Comparison of ENCODE assay signal across 8 mouse cellular contexts in genomic region chr6:29767813-29768660, GRCm38 (mm10). TPM values are rescaled to one million over a fixed set of nuclear protein-coding genes. Genes with fewer than 3 reads are reported as not detected.
DNase-seq lines count a peak whose midpoint lies in the region; ATAC-seq and TF ChIP-seq lines count a peak whose summit lies in the region.

TSS of gene Ahcyl2 (plus strand) at chr6:29768011.

- peak within 1 kb of the TSS; percentile 81 to 94 (median 94) for H3K4me3 ChIP-seq in CH12.LX (replicated peaks in 1 of 3; ENCODE audit: low read depth in 2 of 3, low read length in 2 of 3, poor library complexity in 1 of 3)
- H3K4me3 ChIP-seq in forebrain, embryonic 12.5 days (replicated peaks) = peak within 1 kb of the TSS; percentile 82
- peak within 1 kb of the TSS; percentile 82 for H3K4me3 ChIP-seq in heart, postnatal 0 days (ENCODE audit: low read depth, low read length)
- peak within 1 kb of the TSS; percentile 95 for H3K4me3 ChIP-seq in liver, embryonic 16.5 days (ENCODE audit: low read depth, low read length)
- peak within 1 kb of the TSS; percentile 86 for H3K4me3 ChIP-seq in neural tube, embryonic 13.5 days
- H3K4me3 ChIP-seq in testis, adult 2 months (ENCODE audit: control insufficient read depth, low read depth, low read length) = peak within 1 kb of the TSS; percentile 99

- H3K4me1 ChIP-seq in CH12.LX (ENCODE audit: control insufficient read depth in 1 of 2, insufficient read depth in 2 of 2) = peaks cover 0 to 23% of the 10 kb centered on the region in 2 experiments; a peak in 3 of 4 replicates
- H3K4me1 ChIP-seq in forebrain, embryonic 12.5 days = peaks cover 9% of the 10 kb centered on the region; the same call in 1 of the 2 replicates
- H3K4me1 ChIP-seq in heart, postnatal 0 days (ENCODE audit: control insufficient read depth, insufficient read depth) = 0 out of 2 replicates have a peak, but pooled peaks cover 6% of the 10 kb centered on the region
- H3K4me1 ChIP-seq in liver, embryonic 16.5 days (ENCODE audit: control insufficient read depth, low read depth, low read length) = peaks cover 6% of the 10 kb centered on the region
- H3K4me1 ChIP-seq in neural tube, embryonic 13.5 days (replicated peaks) = peaks cover 24% of the 10 kb centered on the region
- peaks cover 3% of the 10 kb centered on the region for H3K4me1 ChIP-seq in testis, adult 2 months (ENCODE audit: control insufficient read depth, insufficient read depth, low read length)

- dilution Hi-C loops in CH12.LX (cut with MboI; ENCODE audit: extremely low pct_ligation_motif_present, extremely low pct_unique_long_range_greater_than_20kb, low sequenced_read_pairs) = no loop called here

- H3K9ac ChIP-seq in CH12.LX (ENCODE audit: insufficient read depth, low read depth) = peak within 1 kb of the TSS; percentile 86
- H3K9ac ChIP-seq in forebrain, embryonic 12.5 days = peak within 1 kb of the TSS; percentile 84
- peak within 1 kb of the TSS; percentile 69 for H3K9ac ChIP-seq in heart, postnatal 0 days (replicated peaks; ENCODE audit: low read depth, low read length)
- peak within 1 kb of the TSS; percentile 90 for H3K9ac ChIP-seq in liver, embryonic 16.5 days (ENCODE audit: low read depth, low read length)
- H3K9ac ChIP-seq in neural tube, embryonic 13.5 days = peak within 1 kb of the TSS; percentile 88

- H3K79me2 ChIP-seq in CH12.LX (replicated peaks; ENCODE audit: control insufficient read depth, extremely low read depth, insufficient read depth, poor library complexity, severe bottlenecking) = peaks cover 20% of the 10 kb centered on the region

- TF ChIP-seq RAD21 in CH12.LX (IDR thresholded peaks at IDR 0.05; ENCODE audit: low read depth, low read length) = no peak

- no peak for TF ChIP-seq CTCF in CH12.LX (conservative IDR thresholded peaks at IDR 0.05 in 1 of 2, IDR thresholded peaks at IDR 0.05 in 1 of 2; ENCODE audit: low read depth in 2 of 2, low read length in 2 of 2)
- TF ChIP-seq CTCF in heart, postnatal 0 days (IDR thresholded peaks at IDR 0.05; ENCODE audit: low read depth) = no peak
- no peak for TF ChIP-seq CTCF in testis, adult 2 months (IDR thresholded peaks at IDR 0.05; ENCODE audit: control insufficient read depth, insufficient read depth, insufficient replicate concordance, low read depth, low read length)

- peak within 1 kb of the TSS; percentile 62 for H3K27ac ChIP-seq in CH12.LX (ENCODE audit: insufficient read depth, low read depth)
- peak within 1 kb of the TSS; percentile 90 for H3K27ac ChIP-seq in forebrain, embryonic 12.5 days
- peak within 1 kb of the TSS; percentile 91 for H3K27ac ChIP-seq in heart, postnatal 0 days (ENCODE audit: low read depth)
- H3K27ac ChIP-seq in liver, embryonic 16.5 days (ENCODE audit: low read length) = peak within 1 kb of the TSS; percentile 81
- H3K27ac ChIP-seq in neural tube, embryonic 13.5 days (replicated peaks) = peak within 1 kb of the TSS; percentile 95
- H3K27ac ChIP-seq in testis, adult 2 months (ENCODE audit: control insufficient read depth, insufficient read depth, low read depth, low read length) = peak within 1 kb of the TSS; percentile 93

- peaks cover 3% of the 10 kb centered on the region for H3K9me3 ChIP-seq in CH12.LX (replicated peaks; ENCODE audit: low read length)
- no peaks in the 10 kb centered on the region for H3K9me3 ChIP-seq in forebrain, embryonic 12.5 days
- no peaks in the 10 kb centered on the region for H3K9me3 ChIP-seq in heart, postnatal 0 days (replicated peaks; ENCODE audit: control insufficient read depth, low read length)
- H3K9me3 ChIP-seq in liver, embryonic 16.5 days (replicated peaks; ENCODE audit: control insufficient read depth, low read length) = no peaks in the 10 kb centered on the region
- no peaks in the 10 kb centered on the region for H3K9me3 ChIP-seq in neural tube, embryonic 13.5 days

- WGBS in forebrain, embryonic 12.5 days = under 1% methylated on average over 60 of the region's 61 CpGs
- WGBS in heart, postnatal 0 days = under 1% methylated on average over 55 of the region's 61 CpGs
- WGBS in liver, embryonic 16.5 days (ENCODE audit: insufficient replicate concordance) = under 1% methylated on average over 49 of the region's 61 CpGs
- under 1% methylated on average over 56 of the region's 61 CpGs for WGBS in neural tube, embryonic 13.5 days

- H3K4me2 ChIP-seq in CH12.LX (ENCODE audit: insufficient read depth, low read depth, poor library complexity, severe bottlenecking) = peak within 1 kb of the TSS; percentile 60
- peak within 1 kb of the TSS; percentile 73 for H3K4me2 ChIP-seq in forebrain, embryonic 12.5 days
- peak within 1 kb of the TSS; percentile 80 for H3K4me2 ChIP-seq in heart, postnatal 0 days (ENCODE audit: low read depth, low read length)
- H3K4me2 ChIP-seq in liver, embryonic 16.5 days (ENCODE audit: low read depth, low read length) = peak within 1 kb of the TSS; percentile 99
- H3K4me2 ChIP-seq in neural tube, embryonic 13.5 days = peak within 1 kb of the TSS; percentile 65

- no peak for TF ChIP-seq EP300 in CH12.LX (IDR thresholded peaks at IDR 0.05; ENCODE audit: low read length)
- 0 out of 2 replicates have a peak, but pooled peaks have one; percentile 40 for TF ChIP-seq EP300 in heart, postnatal 0 days (IDR thresholded peaks at IDR 0.05; ENCODE audit: low read depth)

- TF ChIP-seq POLR2A in CH12.LX (IDR thresholded peaks at IDR 0.05; ENCODE audit: low read depth, low read length) = peak; percentile 82
- peak; percentile 65; the same call in 1 of the 2 replicates for TF ChIP-seq POLR2A in testis, adult 2 months (IDR thresholded peaks at IDR 0.05; ENCODE audit: control insufficient read depth, low read depth, low read length)

- in situ Hi-C loops in CH12.LX (cut with MboI; ENCODE audit: low pct_ligation_motif_present, low pct_unique_long_range_greater_than_20kb, low sequenced_read_pairs) = loop anchor here (5.0 kb wide), 1 partner anchor 59 kb away; no protein-coding TSS in a partner anchor

- DNase-seq in CH12.LX (ENCODE audit: extremely low read depth) = peak; percentile 97
- DNase-seq in c-Kit-positive CD71-positive TER-119-negative erythroid progenitor cells, embryonic 14.5 days (ENCODE audit: low read depth) = peak; percentile 83
- peak; percentile 98 for DNase-seq in heart, postnatal 0 days (ENCODE audit: low spot score)
- DNase-seq in kidney, postnatal 4 days = peak; percentile 95 to 98

- peak; percentile 97 for ATAC-seq in forebrain, embryonic 12.5 days (ENCODE audit: low FRiP score)
- ATAC-seq in heart, postnatal 0 days (ENCODE audit: insufficient read depth, low read depth) = peak; percentile 99
- peak; percentile 96 for ATAC-seq in liver, embryonic 16.5 days (ENCODE audit: low read depth)
- ATAC-seq in neural tube, embryonic 13.5 days (ENCODE audit: low read depth) = peak; percentile 99

- H3K27me3 ChIP-seq in CH12.LX (replicated peaks) = no peaks in the 10 kb centered on the region
- H3K27me3 ChIP-seq in forebrain, embryonic 12.5 days = peaks cover 4% of the 10 kb centered on the region; the same call in 1 of the 2 replicates
- H3K27me3 ChIP-seq in heart, postnatal 0 days (ENCODE audit: control insufficient read depth, insufficient read depth, low read length) = no peaks in the 10 kb centered on the region
- no peaks in the 10 kb centered on the region for H3K27me3 ChIP-seq in liver, embryonic 16.5 days (ENCODE audit: control insufficient read depth, insufficient read depth, low read depth, low read length)
- no peaks in the 10 kb centered on the region for H3K27me3 ChIP-seq in neural tube, embryonic 13.5 days
- no peaks in the 10 kb centered on the region for H3K27me3 ChIP-seq in testis, adult 2 months (ENCODE audit: control insufficient read depth, insufficient read depth, low read length)

- peaks cover 0 to 7% of the 10 kb centered on the region in 2 experiments for H3K36me3 ChIP-seq in CH12.LX (replicated peaks in 1 of 2; ENCODE audit: control insufficient read depth in 1 of 2, insufficient read depth in 1 of 2, low read length in 1 of 2)
- no peaks in the 10 kb centered on the region for H3K36me3 ChIP-seq in forebrain, embryonic 12.5 days (replicated peaks)
- H3K36me3 ChIP-seq in heart, postnatal 0 days (replicated peaks; ENCODE audit: control insufficient read depth, insufficient read depth, low read length) = no peaks in the 10 kb centered on the region
- H3K36me3 ChIP-seq in liver, embryonic 16.5 days (ENCODE audit: control insufficient read depth, insufficient read depth) = no peaks in the 10 kb centered on the region
- H3K36me3 ChIP-seq in neural tube, embryonic 13.5 days = no peaks in the 10 kb centered on the region
- no peaks in the 10 kb centered on the region for H3K36me3 ChIP-seq in testis, adult 2 months (ENCODE audit: control insufficient read depth, insufficient read depth, low read length)

TF ChIP-seq in CH12.LX, 34 proteins besides CTCF, POLR2A, EP300 and RAD21 (continues in another document):
- TF ChIP-seq TCF12 (IDR thresholded peaks at IDR 0.05; ENCODE audit: low read depth, low read length) (peak; percentile 38; the same call in 1 of the 2 replicates), MAFK (IDR thresholded peaks at IDR 0.05; ENCODE audit: insufficient replicate concordance, low read length) (no peak), BHLHE40 (IDR thresholded peaks at IDR 0.05; ENCODE audit: low read depth, low read length) (peak; percentile 93), PAX5 (IDR thresholded peaks at IDR 0.05; ENCODE audit: low read length) (no peak), HCFC1 (IDR thresholded peaks at IDR 0.05; ENCODE audit: low read depth, low read length) (peak; percentile 89), POLR2AphosphoS2 (IDR thresholded peaks at IDR 0.05; ENCODE audit: low read depth, low read length) (no peak), NRF1 (IDR thresholded peaks at IDR 0.05; ENCODE audit: low read depth, low read length) (peak; percentile 81), USF1 (IDR thresholded peaks at IDR 0.05; ENCODE audit: low read depth, low read length) (peak; percentile 91), TBP (conservative IDR thresholded peaks at IDR 0.05; ENCODE audit: low read depth, low read length) (peak; percentile 79), KAT2A (IDR thresholded peaks at IDR 0.05; ENCODE audit: insufficient replicate concordance, low read length) (peak; percentile 66; the same call in 1 of the 2 replicates), ELF1 (IDR thresholded peaks at IDR 0.05; ENCODE audit: low read depth, low read length) (peak; percentile 47; the same call in 1 of the 2 replicates), NELFE (IDR thresholded peaks at IDR 0.05; ENCODE audit: low read depth, low read length) (peak; percentile 75)

RNA-seq across cellular contexts. Expression of gene Ahcyl2, which starts in this region (rescaled TPM):
- 50.0 and 77.1 TPM in 2 replicates for total RNA-seq in CH12.LX (2012; rRNA removed)
- 184 and 196 TPM in 2 replicates for total RNA-seq in CH12.LX (2014; rRNA removed)
- polyA plus RNA-seq in CH12.LX (2012; ENCODE audit: insufficient read length, low read depth) = 178 and 204 TPM in 2 replicates
- polyA plus RNA-seq in forebrain, embryonic 12.5 days (2016; fragmentation: Nextera tagmentation; extraction: Ambion mirVana) = 14.7 and 18.6 TPM in 2 replicates
- total RNA-seq in heart, postnatal 0 days (2014; rRNA removed; ENCODE audit: low replicate concordance) = 19.4 and 31.6 TPM in 2 replicates
- 3.4 and 3.7 TPM in 2 replicates for polyA plus RNA-seq in heart, postnatal 0 days (2015; fragmentation: Nextera tagmentation; extraction: Ambion mirVana)
- polyA plus RNA-seq in liver, embryonic 16.5 days (2015; fragmentation: Nextera tagmentation; extraction: Ambion mirVana) = 3.9 and 4.4 TPM in 2 replicates
- 17.2 and 17.3 TPM in 2 replicates for polyA plus RNA-seq in neural tube, embryonic 13.5 days (2015; fragmentation: Nextera tagmentation; extraction: Ambion mirVana)
- polyA plus RNA-seq in testis, adult 2 months (2012; rRNA removed) = 102 and 118 TPM in 2 replicates

Comparison
In these comparisons a context has a peak if more than half of its experiments do, and no peak if none do; other contexts are left out.
1. Peak in every context shown above with its lines: DNase-seq, ATAC-seq, H3K4me3 ChIP-seq and H3K27ac ChIP-seq.